Mouse (Mus musculus): ENCODE measurements around the gene Usp28.

Gene Usp28

DNA sequence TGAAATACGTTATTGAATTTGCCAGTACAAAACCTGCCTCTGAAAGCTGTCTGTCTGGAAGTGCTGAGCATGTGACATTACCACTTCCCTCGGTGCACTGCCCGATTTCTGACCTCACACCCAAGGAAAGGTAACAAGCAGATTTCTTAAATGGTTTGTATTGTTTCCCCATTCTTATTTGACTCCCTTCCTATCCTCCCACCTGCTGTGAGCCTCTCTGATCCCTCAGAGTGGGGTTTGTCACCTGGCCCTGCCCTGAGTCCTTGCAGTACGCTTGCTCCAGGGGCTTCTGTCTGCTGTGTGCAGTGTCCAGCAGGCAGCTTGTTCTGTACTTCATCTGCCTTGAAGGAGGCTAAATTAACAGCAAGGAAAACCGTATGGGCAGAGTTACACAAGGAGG lies 38.8 kb downstream of the Usp28 start:
- DNase-seq (ENCODE audit: low read depth): no peak

DNA sequence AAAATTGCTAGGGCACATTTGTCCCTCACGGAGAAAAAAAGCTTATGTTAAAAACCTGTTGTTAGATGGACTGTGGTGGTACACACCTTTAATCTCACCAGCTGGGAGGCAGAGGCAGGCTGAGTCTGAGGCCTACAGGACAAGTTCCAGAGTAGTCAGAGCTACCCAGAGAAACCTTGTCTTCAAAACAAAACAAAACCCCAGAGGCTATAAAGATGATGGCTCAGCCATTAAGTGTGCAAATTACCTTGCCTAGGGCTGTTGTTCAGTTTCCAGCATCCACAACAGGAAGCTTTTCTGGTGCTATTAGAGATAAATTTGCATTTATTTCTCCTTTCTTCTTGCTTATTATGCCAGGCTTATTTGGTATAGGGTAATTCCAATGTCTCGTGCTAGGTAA lies 39.4 kb downstream of the Usp28 start:
- no peak for DNase-seq (ENCODE audit: low read depth)

DNA sequence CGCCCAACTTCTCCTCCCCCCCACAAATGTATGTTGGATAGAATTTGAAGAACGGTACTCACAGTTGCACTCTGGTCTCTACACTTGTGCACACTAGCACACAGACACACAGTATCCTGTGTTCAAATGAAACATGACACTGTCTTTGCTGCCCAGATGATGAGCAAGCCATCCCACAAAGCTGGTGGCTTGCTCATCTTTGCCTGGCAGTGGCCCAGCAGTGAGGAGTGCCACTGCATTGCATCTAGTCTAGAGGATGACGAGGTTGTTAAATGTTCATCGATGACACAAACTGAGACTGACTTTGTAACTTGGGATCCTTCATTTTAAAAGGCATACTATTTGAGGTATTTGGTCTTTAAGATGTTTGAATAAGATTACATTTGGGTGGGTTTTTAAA lies 49.6 kb downstream of the Usp28 start:
- DNase-seq (ENCODE audit: low read depth): peak; percentile 59

DNA sequence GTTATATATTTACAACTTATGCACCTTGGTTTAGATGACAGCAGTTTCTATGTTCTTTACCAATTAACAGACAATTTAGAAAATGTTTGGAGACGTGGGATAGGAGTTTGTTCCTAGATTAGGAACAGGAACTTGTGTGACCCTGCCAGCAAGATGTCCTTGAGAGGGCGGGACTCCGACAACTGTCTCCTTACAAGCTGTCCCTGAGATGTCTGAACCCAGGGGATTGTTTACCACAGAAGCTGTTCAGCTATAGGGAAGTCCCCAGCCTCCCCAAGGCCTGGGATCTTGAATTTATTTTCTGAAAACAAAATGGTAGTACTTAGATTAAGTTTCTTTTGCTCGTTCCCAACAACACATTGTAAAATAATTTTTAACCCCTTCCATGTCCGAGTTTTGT lies 65.7 kb downstream of the Usp28 start:
- DNase-seq (ENCODE audit: low read depth): no peak

DNA sequence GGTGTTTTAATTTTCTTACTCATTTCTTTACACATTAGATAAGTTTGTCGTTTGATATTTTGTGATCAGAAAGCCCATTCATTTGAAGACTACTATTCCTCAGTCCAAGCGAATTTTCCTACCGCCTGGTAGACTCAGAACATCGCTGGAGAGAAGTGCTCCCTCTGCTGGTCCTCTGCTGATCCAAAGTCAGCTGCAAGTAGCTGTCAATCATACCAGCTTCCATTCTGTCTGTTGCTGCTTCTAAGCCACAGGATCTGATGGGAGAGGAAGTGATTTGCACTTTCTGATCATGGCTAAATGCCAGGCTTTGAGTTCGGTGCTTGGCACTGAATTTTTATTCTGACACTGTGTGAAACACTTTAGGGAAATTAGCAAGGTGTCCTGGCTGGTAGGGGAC lies 66.2 kb downstream of the Usp28 start:
- peak; percentile 76 for DNase-seq (ENCODE audit: low read depth)

DNA sequence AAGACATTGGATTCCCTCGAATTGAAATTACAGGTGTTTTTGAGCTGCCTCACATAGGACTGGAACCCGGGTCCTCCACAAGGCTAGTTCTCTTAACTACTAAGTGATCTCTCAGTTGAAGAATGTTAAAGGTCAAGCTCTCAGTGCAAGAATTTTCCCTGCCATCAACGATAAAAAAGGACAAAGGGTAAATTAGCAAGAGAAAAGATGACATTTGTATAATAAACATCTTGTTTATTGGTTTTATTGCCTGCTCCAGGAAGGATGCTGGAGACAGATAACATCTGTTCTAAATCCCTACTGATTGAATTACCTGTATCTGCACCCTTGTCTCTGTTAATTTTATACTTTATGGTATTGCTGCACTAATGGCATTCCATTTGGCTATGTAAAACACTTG lies 68.9 kb downstream of the Usp28 start:
- DNase-seq (ENCODE audit: low read depth): no peak

DNA sequence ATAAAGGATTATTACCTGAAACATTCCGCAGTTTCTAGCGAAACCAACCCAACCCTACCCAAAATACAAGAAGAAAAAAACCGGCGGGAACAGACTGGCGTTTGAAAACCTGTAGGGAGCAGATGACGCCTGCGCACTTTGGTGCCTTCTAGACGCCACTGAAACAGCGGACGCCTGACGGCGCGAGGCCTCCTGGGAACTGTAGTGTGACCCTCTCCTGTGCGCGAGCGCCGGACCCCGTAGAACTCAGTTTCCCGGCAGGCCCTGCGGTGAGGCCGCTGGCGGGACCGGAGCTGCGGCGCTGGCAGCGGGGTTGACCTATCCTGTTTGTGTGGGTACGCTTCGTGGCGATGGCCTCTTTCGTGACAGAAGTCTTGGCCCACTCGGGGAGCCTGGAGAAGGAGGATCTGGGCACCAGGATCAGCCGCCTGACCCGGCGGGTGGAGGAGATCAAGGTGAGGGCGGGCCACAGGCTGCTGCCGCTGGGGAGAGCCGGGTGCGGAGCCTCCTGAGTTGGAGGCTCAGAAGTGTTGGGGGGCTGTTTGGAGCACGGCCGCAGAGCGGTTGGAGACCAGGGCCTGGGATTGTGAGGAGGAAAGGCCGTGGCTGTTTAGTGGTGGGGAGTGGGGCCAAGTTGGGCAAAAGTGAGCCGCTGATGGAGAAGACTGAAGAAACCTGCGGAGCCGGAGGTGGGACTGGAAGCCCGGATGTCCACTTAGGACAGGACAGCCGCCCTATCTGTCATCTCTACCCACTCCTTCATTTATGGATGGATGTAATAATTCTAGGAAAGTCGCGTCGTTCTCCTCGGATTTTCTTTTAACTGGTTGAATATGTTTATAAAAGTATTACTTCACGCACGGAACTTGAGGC lies 70.4 kb downstream of the Usp28 start, which contains the start of gene Zw10:
TSS of gene Zw10 (plus strand) at position 281 of the 873 bp plus-strand sequence.
- peak; percentile 95 for DNase-seq (ENCODE audit: low read depth)

DNA sequence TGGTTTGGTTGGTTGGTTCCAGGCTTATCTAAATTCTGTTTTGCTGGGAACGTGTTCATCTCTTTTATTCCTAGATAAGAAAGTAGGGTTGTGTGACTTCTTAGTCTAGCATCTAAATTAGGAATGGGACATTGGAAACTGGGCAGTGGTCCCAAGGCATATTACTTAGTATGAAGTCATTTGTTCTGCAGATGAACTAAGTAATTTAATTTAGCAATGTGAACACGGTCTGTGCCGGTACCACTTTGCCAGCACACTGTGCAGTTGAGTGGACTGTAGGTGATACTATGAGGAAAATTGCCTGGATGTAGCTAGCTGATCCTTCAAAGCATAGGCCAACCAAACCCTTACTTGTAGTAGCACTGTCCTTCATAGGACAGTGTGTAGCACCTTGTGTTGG lies 91.7 kb downstream of the Usp28 start:
- DNase-seq (ENCODE audit: low read depth): no peak

DNA sequence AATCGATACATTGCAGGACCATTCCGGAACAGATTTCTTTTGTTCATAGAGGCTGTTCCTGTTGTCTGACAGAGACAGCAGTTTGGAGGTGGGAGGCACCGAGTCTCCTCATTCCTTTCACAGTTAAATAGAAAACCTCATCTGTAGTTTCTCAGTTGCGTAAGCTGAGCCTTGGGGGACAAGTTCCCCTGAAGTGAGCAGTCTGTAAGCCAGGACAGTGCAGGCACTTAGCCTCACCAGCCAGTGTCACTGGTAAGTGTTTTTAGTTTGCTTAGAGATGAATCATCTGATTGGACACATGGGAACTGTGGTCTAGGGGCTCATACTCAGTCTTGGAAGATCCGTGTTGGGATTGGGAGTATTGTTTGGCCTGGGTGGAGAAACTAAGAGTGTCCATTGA lies 95.9 kb downstream of the Usp28 start, which contains the start of gene Tmprss5:
TSS of gene Tmprss5 (plus strand) at position 154 of the 400 bp plus-strand sequence.
- DNase-seq (ENCODE audit: low read depth): no peak

DNA sequence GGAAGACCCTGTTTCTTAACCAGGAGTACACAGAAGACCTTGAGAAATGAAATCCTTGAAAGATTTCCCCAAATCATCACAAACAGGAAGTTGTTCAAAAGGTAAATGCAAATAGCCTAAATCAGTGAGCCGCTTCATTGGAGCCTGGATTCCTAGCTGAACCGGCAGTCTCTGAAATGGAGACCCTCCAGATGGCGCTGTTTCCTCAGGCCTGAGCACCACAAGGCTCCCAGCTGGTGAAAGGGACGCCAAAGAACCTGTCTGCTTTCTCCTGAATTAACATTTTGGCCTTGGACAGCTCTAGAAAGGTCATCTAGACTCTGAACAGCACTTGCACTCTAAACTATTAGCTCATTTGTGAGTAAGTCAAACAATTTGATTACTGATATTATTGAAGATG lies 96.4 kb downstream of the Usp28 start:
- peak; percentile 74 for DNase-seq (ENCODE audit: low read depth)

DNA sequence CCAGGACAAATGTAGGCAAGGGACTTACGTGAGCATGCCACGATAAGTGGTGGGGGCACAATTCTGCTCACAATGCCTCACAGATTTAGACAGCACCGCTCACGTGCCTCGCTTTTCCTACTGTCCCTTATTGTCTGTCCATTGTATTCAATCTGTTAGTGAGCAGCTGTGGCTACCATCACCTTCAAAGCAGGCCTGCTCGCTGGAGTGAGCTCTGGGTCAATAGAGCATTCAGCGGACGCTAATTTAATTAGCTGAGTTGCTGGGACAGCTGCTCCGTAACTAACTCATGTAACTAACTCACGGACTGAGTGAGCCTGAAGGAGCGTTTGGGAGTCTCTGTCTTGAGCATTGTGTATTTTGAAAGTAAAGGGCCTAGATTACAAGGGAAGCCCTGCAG lies 102.1 kb downstream of the Usp28 start:
- DNase-seq (ENCODE audit: low read depth): no peak

All from NIH3T3 (cell line).